Mouse (Mus musculus) heart, postnatal 0 days (tissue): ENCODE measurements around the gene Cchcr1. TPM values are rescaled to one million over a fixed set of nuclear protein-coding genes. Genes with fewer than 3 reads are reported as not detected.

ENCODE experiments used
- ATAC-seq: fragments of 200-750 bp; cut with Nextera tagmentation; 2 replicates; pipeline ENCODE4 v1.8.0; 2017; ENCODE audit warnings: low read depth, moderate number of reproducible peaks, moderate library complexity; ENCODE audit not compliant: insufficient read depth
- DNase-seq: peaks from one replicate; pipeline ENCODE4 v3.0.0-alpha.2; 2016; ENCODE audit warnings: low spot score
- H3K27ac ChIP-seq: fragments of 300-500 bp; sonication (generic); 2 replicates; pipeline ENCODE4 v1.5.1; 2014; ENCODE audit warnings: low read depth, mild to moderate bottlenecking
- H3K27me3 ChIP-seq: fragments of 300-500 bp; sonication (generic); 2 replicates; pipeline ENCODE4 v1.6.1; 2014; ENCODE audit warnings: low read length, mixed read lengths; ENCODE audit not compliant: control insufficient read depth, insufficient read depth
- H3K36me3 ChIP-seq: fragments of 300-500 bp; sonication (generic); replicated peaks from 2 replicates; pipeline ENCODE4 v1.6.1; 2014; ENCODE audit warnings: low read length, mixed read lengths; ENCODE audit not compliant: control insufficient read depth, insufficient read depth
- H3K4me1 ChIP-seq: fragments of 300-500 bp; sonication (generic); 2 replicates; pipeline ENCODE4 v1.6.1; 2014; ENCODE audit warnings: antibody characterized with exemption; ENCODE audit not compliant: control insufficient read depth, insufficient read depth
- H3K4me2 ChIP-seq: fragments of 300-500 bp; sonication (generic); 2 replicates; pipeline ENCODE4 v1.6.1; 2014; ENCODE audit warnings: low read depth, mild to moderate bottlenecking, low read length, moderate library complexity
- H3K4me3 ChIP-seq: fragments of 300-500 bp; sonication (generic); 2 replicates; pipeline ENCODE4 v1.5.1; 2014; ENCODE audit warnings: low read depth, low read length
- H3K9ac ChIP-seq: fragments of 300-500 bp; sonication (generic); replicated peaks from 2 replicates; pipeline ENCODE4 v1.6.1; 2014; ENCODE audit warnings: low read depth, low read length, mixed read lengths
- H3K9me3 ChIP-seq: fragments of 300-500 bp; sonication (generic); replicated peaks from 2 replicates; pipeline ENCODE4 v1.6.1; 2016; ENCODE audit warnings: low read length; ENCODE audit not compliant: control insufficient read depth
- CTCF ChIP-seq: IDR thresholded peaks from 2 replicates; pipeline ENCODE4 v1.5.1; 2016; ENCODE audit warnings: antibody characterized with exemption, control low read depth, low read depth
- EP300 ChIP-seq: IDR thresholded peaks from 2 replicates; pipeline ENCODE4 v1.6.1; 2016; ENCODE audit warnings: antibody characterized with exemption, low read depth
- WGBS: fragments of 180-500 bp; shearing (Covaris S2); extraction: QIAGEN DNeasy Blood & Tissue Kit; methylation state at CpG from one replicate; pipeline ENCODE4 v1.1.7; 2014; 5-methylcytosine and 5-hydroxymethylcytosine counted together
- polyA plus RNA-seq: library from polyadenylated mRNA; unstranded; fragments of >200 nt; fragmentation: Nextera tagmentation; extraction: Ambion mirVana; gene quantifications from 2 replicates; pipeline ENCODE4 v1.2.1, GENCODE M21; 2015
- total RNA-seq: library from RNA; depleted of rRNA; stranded (reverse); fragments of >200 nt; gene quantifications from 2 replicates; pipeline ENCODE4 v1.2.3, GENCODE M21; 2014; ENCODE audit warnings: low replicate concordance

Cchcr1 gene
- total and polyA plus RNA-seq, 2 experiments from 2014 or later, result 4.5 to 30.8 TPM

- H3K4me3 ChIP-seq, result no peak overlapping the region
- H3K9me3 ChIP-seq, result no peaks in the 10 kb centered on the region
- WGBS, result 74% methylated on average over 4 of the region's 4 CpGs
Measured at GRCm38 (mm10) chr17:35537421-35537820, 20.5 kb downstream of the Cchcr1 start.

GRCm38 (mm10) chr17:35538476-35538875, 21.6 kb downstream of the Cchcr1 start:
- no peaks in the 10 kb centered on the region for H3K36me3 ChIP-seq
- no peak overlapping the region for H3K4me2 ChIP-seq
- H3K9me3 ChIP-seq, result no peaks in the 10 kb centered on the region
- no peak overlapping the region for H3K9ac ChIP-seq
- H3K4me1 ChIP-seq, result peaks cover 7% of the 10 kb centered on the region; the same call in 1 of the 2 replicates
- 67% methylated on average over 1 of the region's 1 CpGs for WGBS
- ATAC-seq (no peak), DNase-seq (no peak)
- no peaks in the 10 kb centered on the region for H3K27me3 ChIP-seq
- no peak for TF ChIP-seq CTCF
- TF ChIP-seq EP300, result no peak
- H3K27ac ChIP-seq, result no peak overlapping the region
- no peak overlapping the region for H3K4me3 ChIP-seq

More at GRCm38 (mm10) chr17:35537421-35537820, 20.5 kb downstream of the Cchcr1 start:
- TF ChIP-seq CTCF (no peak), EP300 (no peak)
- Histone ChIP-seq H3K4me1 (no peaks in the 10 kb centered on the region), H3K27ac (no peak overlapping the region), H3K27me3 (no peaks in the 10 kb centered on the region), H3K4me2 (no peak overlapping the region), H3K36me3 (no peaks in the 10 kb centered on the region), H3K9ac (no peak overlapping the region)
- DNase-seq (no peak), ATAC-seq (no peak)

GRCm38 (mm10) chr17:35539540-35539939, 22.6 kb downstream of the Cchcr1 start:
- Histone ChIP-seq H3K27me3 (no peaks in the 10 kb centered on the region), H3K9ac (no peak overlapping the region), H3K4me1 (peaks cover 12% of the 10 kb centered on the region; the same call in 1 of the 2 replicates), H3K36me3 (no peaks in the 10 kb centered on the region), H3K9me3 (no peaks in the 10 kb centered on the region), H3K4me2 (no peak overlapping the region), H3K4me3 (no peak overlapping the region), H3K27ac (no peak overlapping the region)
- no peak for TF ChIP-seq CTCF
- TF ChIP-seq EP300, result no peak
- 60% methylated on average over 10 of the region's 10 CpGs for WGBS
- no peak for ATAC-seq
- DNase-seq, result no peak

GRCm38 (mm10) chr17:35542761-35543411, 26.0 kb downstream of the Cchcr1 start:
- Histone ChIP-seq H3K4me3 (peak overlapping the region; percentile 16; the same call in 1 of the 2 replicates), H3K27ac (peak overlapping the region; percentile 15; the same call in 1 of the 2 replicates), H3K4me2 (peak overlapping the region; percentile 37), H3K27me3 (no peaks in the 10 kb centered on the region), H3K36me3 (no peaks in the 10 kb centered on the region), H3K9me3 (no peaks in the 10 kb centered on the region), H3K4me1 (peaks cover 12% of the 10 kb centered on the region; the same call in 1 of the 2 replicates), H3K9ac (peak overlapping the region; percentile 0; the same call in 1 of the 2 replicates)
- ATAC-seq (no peak), DNase-seq (no peak)
- 76% methylated on average over 15 of the region's 15 CpGs for WGBS
- no peak for TF ChIP-seq EP300
- no peak for TF ChIP-seq CTCF

- H3K4me2 ChIP-seq, result peak overlapping the region; percentile 37
Measured at GRCm38 (mm10) chr17:35543412-35543861, 26.5 kb downstream of the Cchcr1 start.

More at GRCm38 (mm10) chr17:35543412-35543861, 26.5 kb downstream of the Cchcr1 start:
- peaks cover 14% of the 10 kb centered on the region; the same call in 1 of the 2 replicates for H3K4me1 ChIP-seq
- WGBS, result 31% methylated on average over 14 of the region's 14 CpGs
- DNase-seq (peak; percentile 7), ATAC-seq (no peak; the same call in 1 of the 2 replicates)
- TF ChIP-seq CTCF (no peak), EP300 (no peak)
- peak overlapping the region; percentile 0; the same call in 1 of the 2 replicates for H3K9ac ChIP-seq
- peak overlapping the region; percentile 15; the same call in 1 of the 2 replicates for H3K27ac ChIP-seq
- no peaks in the 10 kb centered on the region for H3K9me3 ChIP-seq
- H3K4me3 ChIP-seq, result peak overlapping the region; percentile 16; the same call in 1 of the 2 replicates
- H3K36me3 ChIP-seq, result no peaks in the 10 kb centered on the region
- H3K27me3 ChIP-seq, result no peaks in the 10 kb centered on the region
